Mouse (Mus musculus) ES-CJ7 (cell line): Measurements from ENCODE around the gene Senp1.

Experiments
- DNase-seq: peaks from one replicate; pipeline ENCODE4 v3.0.0; 2011; ENCODE audit warnings: low read depth, low spot score

The Senp1 gene

DNA sequence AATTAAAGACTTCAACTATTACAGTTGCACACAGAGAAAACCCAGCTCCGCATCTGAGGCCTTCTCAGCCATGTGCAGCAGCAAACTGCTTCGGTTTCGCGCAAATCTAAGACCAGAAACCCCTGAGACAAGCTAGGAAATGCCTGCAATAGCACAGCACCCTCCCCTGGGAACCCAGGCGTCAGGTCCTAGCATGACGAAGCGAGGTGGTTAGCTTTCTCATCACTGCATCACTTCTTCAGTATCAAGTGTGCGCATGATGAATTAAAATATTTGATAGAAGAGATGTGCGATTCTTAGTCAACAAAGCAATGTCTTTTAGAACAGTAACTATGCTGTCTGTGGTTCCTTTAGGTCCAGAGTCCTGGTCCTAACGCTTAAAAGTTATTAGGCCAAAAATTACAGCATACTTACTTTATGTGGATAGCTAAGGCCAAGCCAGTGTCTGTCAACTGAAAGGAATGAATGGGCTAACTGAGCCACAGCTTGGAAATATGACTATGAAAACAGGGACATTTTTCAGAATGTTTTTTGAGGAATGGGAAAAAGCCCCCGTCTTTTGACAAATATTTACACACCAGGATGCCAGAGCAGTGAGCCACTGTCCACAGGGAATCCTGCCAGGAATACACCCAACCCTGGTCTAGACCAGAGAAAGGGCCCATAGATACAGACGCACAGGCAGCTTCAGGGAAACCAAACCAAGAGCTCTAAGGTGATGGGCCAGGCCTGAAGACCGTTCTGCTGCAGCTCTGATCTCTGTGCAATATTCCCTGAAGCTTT is 44.4 kb downstream of the Senp1 start:
- no peak for DNase-seq

DNA sequence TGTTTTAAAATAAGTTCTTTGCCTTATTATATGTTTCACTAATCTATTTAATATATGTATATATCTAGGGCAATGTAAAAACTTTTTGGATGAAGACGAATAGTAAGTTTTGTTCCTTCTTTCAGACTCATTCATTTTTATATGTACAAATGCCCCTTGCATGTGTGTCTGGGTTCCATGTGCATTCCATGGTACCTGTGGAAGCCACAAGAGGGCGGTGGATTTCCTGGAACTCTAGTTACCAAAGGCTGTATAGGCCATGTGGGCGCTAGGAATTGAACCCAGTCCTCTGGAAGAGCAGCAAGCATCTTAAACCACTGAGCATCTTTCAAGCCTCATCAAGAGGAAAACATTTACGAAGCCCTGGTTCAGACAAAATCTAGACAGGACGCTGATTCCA is 49.2 kb downstream of the Senp1 start:
- peak; percentile 31 for DNase-seq

DNA sequence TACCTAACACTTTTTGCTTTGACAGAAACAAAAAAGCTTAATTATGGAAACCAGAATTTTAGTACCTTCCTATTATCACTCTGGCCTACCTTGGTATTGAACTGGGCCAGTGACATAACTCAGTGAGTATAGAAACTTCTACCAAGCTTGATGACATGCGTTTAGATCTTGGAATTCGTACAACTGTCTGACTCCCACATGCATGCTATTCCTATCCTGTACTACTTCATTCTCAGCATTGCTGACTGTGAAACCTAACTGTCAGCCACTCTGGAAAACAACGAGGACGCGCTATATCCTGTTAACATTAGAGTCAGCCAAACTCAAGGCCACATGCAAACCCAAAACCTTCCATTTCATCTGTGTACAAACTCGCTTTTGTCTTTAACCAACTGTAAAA is 49.6 kb downstream of the Senp1 start:
- no peak for DNase-seq

DNA sequence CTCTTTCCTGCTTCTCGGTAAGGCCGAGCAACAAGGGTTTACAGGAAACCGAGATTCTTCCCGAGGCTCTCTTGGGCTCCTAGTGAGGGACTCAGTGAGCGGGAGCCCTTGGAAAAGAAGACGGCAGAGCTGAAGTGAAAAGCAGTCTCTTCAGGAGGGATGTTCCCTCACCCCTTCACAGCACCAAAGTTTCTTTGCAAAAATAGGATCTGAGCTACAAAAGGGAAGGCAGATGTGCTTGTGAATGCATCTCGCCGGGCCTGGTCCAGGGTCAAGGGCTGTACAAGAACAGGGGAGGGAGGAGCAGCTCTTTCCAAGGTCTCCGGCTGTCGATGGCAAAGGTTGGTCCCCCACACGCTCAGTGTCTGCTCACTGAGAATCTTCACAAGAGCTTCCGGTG is 51.0 kb downstream of the Senp1 start:
- no peak for DNase-seq

DNA sequence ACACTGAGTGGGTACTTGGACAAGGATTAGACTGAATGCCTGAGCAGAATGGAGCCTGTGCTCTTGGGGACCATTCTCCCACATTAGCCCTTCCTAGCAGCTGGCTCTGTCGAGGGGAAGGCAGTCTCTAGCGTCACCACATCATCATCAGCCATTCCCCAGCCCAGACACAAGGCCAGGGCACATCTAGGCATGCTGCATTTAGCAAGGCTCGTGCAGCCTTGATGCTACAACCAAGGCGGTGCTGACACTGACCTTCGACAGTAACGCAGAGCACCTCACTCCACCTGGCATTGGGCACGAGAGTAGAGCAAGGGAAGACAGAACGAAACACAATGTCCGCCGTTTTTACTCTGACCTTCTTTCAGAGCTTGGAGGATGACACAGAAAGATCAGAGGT is 53.9 kb downstream of the Senp1 start:
- no peak for DNase-seq

DNA sequence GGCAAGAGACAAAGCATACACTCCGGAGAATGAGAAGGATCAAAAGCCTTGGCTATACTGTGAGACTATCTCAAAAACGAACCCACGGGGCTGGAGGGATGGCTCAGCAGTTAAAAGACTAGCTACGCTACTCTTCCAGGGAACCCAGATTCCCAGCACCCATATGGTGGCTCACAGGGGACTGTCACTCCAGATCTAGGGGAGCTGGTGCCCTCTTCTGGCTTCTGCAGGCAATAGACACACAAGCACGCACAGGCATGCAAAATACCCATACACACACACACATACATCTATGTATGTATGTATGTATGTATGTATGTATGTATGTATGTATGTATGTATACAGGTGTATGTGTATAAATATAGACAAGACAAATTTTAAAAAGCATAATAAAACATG is 57.0 kb downstream of the Senp1 start:
- peak; percentile 43 for DNase-seq

DNA sequence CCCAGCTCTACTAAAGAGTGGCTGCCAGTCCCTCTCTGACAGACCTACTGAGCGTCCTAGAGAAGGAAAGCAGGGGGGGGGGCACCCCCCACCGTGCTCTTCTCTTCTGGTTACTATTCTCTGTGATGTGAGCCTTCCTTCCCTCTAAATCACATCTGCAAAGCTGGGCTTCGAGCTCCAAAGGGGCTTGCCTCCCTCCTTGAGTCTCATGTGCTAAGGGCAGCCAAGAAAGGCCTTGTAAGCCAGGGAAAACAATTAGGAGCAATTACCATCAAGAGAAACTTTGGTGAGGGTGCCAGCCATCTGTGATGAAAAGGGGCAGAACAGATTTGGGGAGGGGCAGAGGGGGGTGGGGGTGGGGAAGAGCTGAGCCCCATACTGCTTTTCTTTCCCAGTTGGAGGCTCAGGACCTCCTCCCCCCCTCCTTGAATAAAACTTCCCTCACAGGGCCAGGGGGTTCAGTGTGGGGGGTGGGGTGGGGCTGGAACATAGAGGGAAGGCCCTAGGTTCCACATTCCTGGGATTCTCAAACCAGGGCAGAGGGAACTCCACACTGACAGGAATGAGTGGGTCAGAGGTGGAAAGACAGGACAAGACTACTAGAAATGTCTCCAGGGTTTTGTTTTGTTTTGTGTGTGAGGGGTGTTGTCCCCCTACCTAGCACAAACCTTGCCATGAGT is 58.3 kb downstream of the Senp1 start:
- DNase-seq: peak; percentile 25

DNA sequence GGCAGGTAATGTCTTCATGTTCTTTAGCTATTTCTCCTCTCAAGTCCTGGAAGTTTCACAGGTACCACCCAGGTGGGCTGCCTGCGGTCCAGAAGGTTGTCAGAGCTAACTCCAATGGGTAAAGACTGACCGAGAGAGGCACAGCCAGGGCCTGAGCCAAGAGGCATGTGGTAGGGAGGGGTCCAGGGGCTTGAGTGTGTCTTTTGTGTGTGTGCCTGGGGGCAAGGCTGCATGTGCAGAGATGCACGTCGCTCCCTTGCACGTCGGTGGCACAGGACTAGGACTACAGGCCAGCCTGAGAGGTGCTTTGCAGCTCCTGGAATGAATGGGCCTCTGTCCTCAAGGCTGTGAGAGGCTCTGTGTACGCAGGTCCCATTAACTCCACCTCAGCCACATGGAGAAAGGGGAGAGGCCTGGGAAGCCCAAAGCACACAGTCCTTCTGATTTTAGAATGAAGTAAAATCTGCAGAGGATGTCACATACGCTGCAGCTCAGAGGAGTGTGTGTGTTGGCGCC is 60.3 kb downstream of the Senp1 start:
- no peak for DNase-seq

DNA sequence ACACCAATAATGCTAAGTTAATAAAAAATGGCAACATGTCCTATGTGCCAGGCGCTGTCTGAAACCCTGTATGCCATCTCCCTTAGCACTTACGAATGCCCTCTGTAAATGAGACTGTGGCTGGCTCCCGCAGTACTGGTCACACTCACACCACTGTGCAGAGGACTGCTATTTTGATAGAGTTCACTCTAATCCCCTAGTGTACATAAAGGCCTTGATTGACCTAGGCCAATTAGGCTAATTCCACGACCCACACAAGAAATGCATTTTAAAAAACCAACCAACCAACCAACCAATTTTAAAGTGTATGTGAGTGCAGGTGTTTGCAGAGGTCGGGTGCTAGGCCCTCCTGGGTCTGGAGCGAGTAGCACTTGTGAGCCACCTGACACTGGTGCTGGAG is 63.7 kb downstream of the Senp1 start:
- no peak for DNase-seq

DNA sequence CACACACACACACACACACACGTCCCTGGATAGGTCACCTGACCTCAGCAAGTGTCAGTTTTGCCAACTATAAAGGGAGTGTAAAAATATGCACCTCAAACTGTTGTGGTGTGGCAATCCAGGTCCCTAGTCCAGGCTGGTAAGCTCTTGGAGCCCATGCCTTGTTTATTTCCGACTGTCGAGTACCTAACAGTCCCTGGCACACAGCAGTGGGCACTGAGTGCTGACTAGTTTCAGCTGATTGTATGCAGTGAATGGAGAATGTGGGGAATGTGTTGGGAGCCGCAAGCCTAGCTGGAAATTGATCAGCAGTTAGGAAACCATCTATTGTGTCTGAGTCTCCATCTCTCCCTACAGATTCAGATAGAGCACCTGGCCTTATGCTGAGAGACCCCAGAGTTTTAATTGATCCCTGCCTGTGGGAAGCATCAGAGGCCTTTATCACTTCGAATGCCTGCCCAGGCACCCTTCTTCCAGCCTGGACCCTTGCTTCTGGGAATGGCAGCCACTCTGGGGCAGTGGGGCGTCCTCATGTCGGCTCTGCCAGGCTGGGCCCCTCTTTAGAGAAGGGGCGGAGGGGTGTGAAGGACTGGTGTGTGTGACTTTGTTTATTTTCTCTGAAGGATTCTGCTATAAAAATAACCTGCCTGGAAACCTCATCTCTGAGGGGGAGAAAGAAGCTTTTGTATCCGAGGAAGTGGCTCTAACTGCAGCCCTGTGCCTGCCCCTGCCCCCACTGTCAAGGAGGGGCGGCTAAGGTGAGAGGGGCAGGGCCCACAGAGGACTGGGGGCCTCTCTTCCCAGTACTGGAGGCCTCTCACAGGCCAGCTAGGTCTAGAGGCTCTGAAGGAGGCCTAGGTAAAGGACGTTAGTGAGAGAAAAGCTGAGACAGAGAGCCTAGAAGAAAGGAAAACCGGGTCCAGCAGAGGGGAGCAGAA is 66.3 kb downstream of the Senp1 start:
- DNase-seq: no peak

DNA sequence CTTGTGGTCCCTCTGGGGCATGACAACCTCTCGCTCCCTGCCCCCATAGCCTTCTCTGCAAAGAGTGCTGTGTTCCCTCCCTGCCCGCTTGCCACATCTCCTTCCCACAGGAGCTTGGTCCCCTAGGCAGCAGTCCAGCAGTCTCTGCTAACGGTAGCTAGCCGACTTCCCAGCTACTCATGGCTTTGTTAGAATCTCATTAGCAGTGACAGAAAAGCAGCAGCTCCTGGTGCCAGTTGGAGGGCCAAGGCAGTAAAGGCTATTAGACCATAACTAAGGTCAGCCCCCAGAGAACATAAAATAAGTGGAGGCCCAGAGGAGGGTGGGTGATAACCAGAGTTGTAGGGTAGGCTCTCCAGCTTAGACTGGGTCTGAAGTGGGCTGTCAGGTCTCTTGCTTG is 67.9 kb downstream of the Senp1 start:
- no peak for DNase-seq

DNA sequence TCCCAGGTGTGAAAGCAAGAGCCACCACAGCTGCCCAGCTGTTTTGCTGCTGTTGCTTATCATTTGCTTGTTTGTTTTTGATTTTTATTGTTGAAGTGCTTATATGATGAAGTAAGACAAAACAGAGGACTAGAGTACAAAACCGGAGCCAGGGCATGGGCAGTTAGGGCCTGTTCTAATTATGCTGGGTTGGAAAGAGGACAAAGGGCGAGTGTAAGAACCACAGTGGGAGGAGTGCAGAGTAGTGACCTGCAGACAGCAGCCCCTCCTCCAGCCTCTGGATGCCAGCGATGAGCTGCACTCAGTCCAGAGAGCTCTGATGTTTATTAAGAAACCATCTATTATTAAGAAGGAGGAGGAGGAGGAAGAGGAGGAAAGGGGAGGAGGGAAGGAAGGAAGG is 70.4 kb downstream of the Senp1 start:
- DNase-seq: no peak

DNA sequence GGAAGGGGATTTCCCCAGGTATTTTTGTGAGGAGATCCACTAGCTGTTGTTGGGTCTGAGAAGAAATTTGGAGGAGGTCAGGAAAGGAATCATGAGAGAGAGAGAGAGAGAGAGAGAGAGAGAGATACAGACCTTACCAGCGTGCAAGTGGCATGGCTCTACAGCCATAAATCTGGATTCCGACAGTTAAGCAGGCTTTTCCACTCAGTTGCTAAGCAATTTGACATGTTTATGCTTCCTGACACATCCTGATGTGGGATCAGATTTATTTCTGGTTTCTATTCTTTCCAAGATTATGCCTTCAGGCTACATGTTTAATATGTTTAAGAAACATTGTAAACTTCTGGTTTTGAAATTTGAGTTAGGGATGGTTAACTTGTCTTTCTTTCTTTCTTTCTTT is 71.7 kb downstream of the Senp1 start:
- DNase-seq: no peak

DNA sequence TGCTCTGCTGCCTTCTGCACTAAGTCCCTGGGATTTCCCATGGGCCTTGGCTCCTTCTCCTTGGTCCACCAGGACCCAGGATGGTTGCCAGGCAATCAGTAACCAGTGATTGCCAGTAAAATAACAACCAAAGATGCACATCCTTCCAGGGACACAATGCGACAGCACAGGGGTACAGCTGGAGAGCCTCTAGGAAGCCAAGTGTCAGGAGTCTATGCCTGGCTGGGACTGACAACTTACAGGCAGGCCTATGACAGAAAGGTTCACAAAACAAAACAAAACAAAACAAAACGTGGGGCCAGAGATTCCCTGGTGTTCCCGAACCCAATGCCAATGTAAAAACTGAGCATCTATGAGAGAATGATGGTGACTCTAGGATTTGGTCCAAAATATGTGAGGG is 74.5 kb downstream of the Senp1 start:
- no peak for DNase-seq

DNA sequence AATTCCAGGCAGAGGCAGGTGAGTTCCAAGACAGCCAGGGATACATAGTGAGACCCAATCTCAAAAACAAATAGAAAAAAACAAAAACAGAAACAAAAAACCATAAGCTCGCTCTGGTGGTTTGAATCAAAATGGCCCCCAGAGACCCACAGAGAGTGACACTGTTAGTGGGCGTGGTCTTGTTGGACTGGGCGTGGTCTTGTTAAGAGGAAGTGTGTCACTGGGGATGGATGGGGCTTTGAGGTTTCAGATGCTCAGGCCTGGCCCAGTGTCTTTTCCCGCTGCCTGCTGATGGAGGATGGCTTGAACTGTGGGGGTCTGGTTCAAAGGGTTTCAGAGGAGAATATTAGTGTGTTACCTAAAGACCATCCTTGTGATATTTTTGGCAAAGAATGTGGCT is 75.6 kb downstream of the Senp1 start:
- DNase-seq: peak; percentile 79

DNA sequence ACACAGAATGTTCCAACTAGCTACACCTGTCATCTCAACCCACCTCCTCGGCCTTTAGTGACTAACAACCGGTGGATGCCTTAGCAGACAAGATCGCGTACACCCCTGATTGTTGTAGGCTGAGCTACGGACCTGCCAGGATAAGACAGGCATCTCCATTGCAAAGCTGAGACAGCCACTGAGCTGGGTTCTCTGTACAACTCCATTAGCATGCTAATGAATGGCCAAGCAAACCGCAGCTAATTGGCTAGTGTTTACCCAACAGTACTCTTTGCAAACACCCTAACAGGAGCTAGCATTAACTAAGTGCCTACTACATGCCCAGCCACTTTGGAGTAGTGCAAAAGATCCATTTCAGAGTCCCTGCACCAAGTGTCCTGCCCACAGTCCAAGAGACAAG is 80.7 kb downstream of the Senp1 start:
- DNase-seq: no peak

DNA sequence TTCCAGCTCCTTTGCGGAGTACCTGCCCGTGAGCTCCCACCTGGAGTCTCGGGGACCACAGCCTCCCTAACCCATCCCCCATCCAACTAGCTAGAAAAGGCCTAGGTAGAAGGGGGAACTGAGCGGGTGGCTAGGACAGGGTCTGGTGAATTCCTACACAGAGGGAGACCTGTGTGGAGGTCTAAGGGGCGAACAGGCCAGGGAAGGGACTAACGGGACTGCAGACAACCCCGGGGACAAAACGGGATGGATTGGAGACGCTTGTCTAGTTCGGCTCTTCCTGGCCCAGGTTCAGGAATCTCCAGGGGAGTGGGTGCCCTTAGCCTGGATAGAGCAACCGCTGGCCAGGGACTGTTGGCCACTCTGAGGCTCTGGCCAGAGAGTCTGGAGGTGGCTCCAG is 88.4 kb downstream of the Senp1 start:
- no peak for DNase-seq

DNA sequence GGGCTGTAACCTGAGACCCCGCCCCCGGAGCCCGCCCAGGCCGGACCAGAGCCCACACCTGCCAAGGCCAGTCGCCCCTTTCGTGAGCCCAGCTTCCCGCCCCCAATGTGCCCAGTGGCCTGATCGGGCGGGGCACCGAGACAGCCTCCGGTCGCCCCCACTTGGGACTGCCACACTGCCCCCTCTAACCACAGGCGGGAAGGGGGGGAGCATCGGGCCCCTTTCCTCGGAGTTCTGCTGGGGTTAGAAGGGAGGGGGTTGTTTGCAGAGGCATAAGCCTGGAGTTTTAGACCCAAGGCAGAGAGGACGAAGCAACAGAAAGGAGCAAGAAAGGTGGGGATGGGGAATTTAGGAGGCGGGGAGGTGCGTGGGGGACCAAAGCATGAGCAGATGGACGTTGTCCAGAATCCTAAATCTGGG is 88.8 kb downstream of the Senp1 start:
- DNase-seq: no peak

DNA sequence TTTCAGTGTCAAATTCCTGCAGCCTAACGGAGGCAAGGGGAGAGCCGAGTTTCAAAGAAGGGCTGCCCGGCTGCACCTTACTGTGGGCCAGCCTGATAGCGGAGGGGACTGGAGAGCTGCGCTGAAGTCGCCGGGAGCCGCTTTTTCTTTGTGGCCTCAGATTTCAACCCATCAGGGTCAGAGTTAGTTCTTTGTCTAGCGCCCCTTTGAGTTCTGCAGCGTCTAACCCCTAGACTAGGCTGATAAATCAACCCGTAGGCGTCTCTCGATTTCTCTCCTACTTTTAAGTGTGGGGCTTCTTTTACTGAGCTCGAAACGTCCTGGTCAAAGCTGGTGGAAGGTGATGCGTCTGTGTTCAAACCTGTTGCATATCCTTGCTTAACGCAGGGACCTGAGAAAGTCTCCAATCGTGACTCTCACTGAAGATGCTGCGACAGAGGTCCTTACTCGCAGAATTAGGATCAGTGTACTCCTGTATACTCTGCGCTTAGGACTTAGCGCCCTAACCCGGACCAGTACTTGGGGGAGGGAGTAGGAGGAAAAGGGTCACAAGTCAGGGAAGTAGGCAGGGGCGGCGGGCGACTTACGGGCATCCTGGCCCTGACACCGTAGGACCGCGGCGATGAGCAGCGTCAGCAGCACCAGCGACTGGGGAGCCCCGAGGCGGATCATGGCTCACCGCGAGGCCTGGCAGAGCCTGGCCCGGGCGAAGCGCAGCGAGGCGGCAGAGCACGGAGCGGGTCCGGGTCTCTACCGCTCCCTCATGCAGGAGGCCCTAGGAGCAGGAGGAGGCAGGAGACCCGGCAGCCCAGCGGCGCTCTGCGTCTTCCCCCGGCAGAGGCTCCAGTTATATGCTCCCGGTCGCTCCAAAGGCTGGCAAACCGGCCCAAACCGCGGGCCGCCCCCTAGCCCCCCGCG is 89.5 kb downstream of the Senp1 start, which contains the start of gene Col2a1:
Gene Col2a1, minus strand, starts transcription at position 874 of the 918 bp plus-strand sequence.
- DNase-seq: peak; percentile 35

DNA sequence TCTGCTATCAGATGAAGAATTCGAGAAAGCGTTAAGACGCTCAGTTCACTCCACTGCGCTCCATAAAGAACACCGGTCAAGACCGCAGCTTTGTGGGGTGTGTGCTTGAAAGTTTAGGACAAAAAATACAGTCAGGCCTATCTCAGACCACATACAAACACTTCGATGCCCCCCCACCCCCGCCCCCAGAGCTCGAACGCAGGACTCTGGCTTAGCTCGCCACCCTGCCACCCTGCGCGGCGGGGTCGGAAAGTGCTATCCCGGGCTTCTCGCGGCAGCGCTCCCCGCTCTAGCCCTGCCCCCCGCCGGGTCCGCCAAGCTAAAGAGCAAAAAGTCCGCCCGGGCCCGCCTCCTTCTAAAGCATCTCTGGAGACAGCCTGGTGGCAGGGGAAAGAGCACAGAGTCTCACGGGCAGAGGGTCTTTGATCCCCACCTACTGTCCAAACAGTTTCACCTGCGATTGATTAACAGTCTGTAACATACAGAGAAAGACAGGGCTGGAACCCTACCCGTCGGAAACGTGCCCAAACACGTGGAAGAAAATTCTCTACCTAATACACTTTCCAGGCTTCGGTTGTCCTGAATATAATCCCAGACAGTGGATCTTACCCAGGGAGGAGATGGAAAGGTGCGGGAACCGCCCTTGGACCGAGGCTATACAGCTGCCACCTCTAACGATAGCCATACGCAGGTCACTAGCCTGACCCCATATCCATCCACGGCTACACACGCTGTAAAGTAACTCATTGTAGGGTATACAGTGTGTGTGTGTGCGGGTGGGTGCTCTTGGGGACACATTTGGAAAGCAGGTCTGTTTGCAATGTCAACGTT is 90.3 kb downstream of the Senp1 start:
- DNase-seq: peak; percentile 36
